Mouse (Mus musculus): ENCODE measurements around the gene Usp30. TPM values are rescaled to one million over a fixed set of nuclear protein-coding genes. Genes with fewer than 3 reads are reported as not detected.

Gene Usp30
- polyA plus RNA-seq, 1 experiment from 2014 or later, result 19.9 TPM

DNA sequence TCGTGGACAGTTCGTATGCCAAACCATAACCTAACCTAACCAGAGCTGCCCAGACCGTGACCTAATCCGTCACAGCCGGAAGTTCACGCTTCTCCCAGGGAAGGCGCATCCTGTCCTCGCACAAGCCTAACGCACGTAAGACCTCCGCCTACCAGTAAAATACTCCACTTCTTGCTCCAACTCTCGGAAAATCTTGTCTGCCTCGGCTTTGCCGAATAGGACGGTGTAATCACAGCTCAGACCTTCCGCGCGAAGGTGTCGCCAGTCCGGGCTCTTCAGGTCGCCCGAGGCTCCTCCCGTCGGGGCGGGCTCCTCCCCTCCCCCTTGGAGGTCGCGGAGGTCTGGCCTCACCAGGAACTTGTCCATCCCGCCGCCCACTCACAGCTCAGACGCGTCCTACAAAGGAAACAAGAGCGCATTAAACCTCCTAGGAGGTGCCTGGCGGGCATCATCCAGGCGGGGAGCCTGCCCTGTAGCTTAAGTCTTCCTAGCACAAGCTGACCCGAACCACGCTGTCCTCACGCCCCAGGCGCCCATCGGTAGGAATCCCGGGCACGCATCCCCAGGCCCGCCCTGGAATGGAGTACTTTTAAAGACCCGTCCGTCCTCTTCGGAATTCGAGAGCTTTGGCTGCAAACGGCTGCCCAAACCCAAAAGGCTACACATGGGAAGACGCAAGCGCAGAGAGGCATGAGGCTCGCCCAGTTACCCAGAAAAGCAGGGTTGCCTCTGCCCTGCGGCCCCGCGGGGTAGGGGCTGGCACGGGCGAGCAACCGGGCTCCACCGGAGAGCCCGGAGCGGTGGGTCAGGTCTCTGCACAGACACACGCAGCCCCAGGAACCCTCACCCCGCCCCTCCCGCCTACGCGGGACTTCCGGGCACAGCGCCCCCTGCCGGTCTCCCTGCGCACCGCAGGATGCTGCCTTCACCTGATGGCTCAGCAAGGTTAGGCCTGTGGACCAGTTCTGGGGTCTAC, 62.4 kb downstream of the Usp30 start, which contains the start of gene Alkbh2:
Gene Alkbh2 (minus strand): TSS at position 845 of the 976 bp plus-strand sequence.
- Histone ChIP-seq H3K4me1 (ENCODE audit: control insufficient read depth, insufficient read depth, low read length) (peaks cover 7% of the 10 kb centered on the region), H3K4me3 (ENCODE audit: low read depth, low read length) (peak within 1 kb of the TSS; percentile 61), H3K4me2 (ENCODE audit: low read length) (peak within 1 kb of the TSS; percentile 90), H3K9me3 (replicated peaks; ENCODE audit: control insufficient read depth, low read length, poor library complexity, severe bottlenecking) (no peaks in the 10 kb centered on the region), H3K9ac (ENCODE audit: low read depth, low read length) (peak within 1 kb of the TSS; percentile 80), H3K27me3 (ENCODE audit: control insufficient read depth, insufficient read depth, low read depth, low read length) (no peaks in the 10 kb centered on the region), H3K36me3 (ENCODE audit: control insufficient read depth, insufficient read depth, low read length) (peaks cover 10% of the 10 kb centered on the region), H3K27ac (ENCODE audit: low read length) (peak within 1 kb of the TSS; percentile 85)
- ATAC-seq, result peak; percentile 12
- under 1% methylated on average over 67 of the region's 69 CpGs for WGBS

DNA sequence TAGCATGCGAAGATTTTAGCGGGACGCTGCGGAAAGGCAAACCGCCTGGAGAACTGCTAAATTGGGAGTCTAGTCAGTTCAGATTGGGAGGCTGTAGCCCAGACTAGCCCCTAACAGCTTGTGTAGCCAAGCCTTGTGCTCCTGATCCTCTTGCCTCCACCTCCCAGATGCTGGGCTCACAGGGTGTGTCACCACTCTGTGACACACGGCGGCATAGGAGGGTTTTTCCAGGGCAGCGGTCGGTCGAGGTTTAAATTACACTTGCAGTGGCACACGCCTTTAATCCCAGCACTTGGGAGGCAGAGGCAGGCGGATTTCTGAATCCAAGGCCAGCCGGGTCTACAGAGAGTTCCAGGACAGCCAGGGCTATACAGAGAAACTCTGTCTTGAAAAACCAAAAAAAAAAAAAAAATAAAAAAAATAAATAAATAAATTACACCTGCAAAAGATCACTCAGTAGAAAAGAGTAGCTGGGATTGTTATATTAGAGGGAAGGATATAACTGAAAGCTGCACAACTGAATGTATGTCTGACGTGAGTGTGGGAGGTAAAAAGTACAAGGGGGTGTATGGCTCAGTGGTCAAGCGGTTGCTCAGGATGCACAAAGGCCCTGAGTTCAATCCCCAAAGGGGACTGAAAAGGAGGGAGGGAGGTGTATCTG, 64.4 kb downstream of the Usp30 start:
- WGBS, result 81% methylated on average over 15 of the region's 15 CpGs
- H3K36me3 ChIP-seq (ENCODE audit: control insufficient read depth, insufficient read depth, low read length), result no peaks in the 10 kb centered on the region
- H3K27me3 ChIP-seq (ENCODE audit: control insufficient read depth, insufficient read depth, low read depth, low read length), result no peaks in the 10 kb centered on the region
- no peak overlapping the region for H3K27ac ChIP-seq (ENCODE audit: low read length)
- peak overlapping the region; percentile 92 for H3K4me3 ChIP-seq (ENCODE audit: low read depth, low read length)
- H3K4me2 ChIP-seq (ENCODE audit: low read length), result peak overlapping the region; percentile 74
- no peak overlapping the region for H3K9ac ChIP-seq (ENCODE audit: low read depth, low read length)
- H3K9me3 ChIP-seq (replicated peaks; ENCODE audit: control insufficient read depth, low read length, poor library complexity, severe bottlenecking), result no peaks in the 10 kb centered on the region
- peaks cover 7% of the 10 kb centered on the region for H3K4me1 ChIP-seq (ENCODE audit: control insufficient read depth, insufficient read depth, low read length)
- ATAC-seq, result no peak

DNA sequence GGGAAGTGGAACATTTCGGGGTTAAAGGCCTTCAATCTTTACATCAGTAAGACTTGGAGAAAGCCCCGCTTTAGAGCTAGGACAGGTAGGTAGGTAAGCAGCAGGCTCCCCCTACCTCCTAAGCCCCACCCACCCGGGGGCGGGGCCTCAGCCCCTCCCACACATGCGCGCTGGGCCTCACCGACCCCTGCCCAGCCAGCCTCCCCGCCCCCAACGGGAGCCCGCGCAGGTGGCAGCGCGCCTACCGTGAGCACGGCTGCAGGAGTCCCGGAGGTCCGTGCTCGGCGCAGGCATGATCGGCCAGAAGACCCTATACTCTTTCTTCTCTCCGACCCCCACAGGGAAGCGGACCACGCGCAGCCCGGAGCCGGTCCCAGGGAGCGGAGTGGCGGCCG, 64.9 kb downstream of the Usp30 start, which contains the start of gene Ung:
Gene Ung (plus strand): TSS at position 176 of the 395 bp plus-strand sequence.
- under 1% methylated on average over 24 of the region's 29 CpGs for WGBS
- no peaks in the 10 kb centered on the region for H3K9me3 ChIP-seq (replicated peaks; ENCODE audit: control insufficient read depth, low read length, poor library complexity, severe bottlenecking)
- H3K4me1 ChIP-seq (ENCODE audit: control insufficient read depth, insufficient read depth, low read length), result peaks cover 7% of the 10 kb centered on the region
- no peaks in the 10 kb centered on the region for H3K27me3 ChIP-seq (ENCODE audit: control insufficient read depth, insufficient read depth, low read depth, low read length)
- H3K4me3 ChIP-seq (ENCODE audit: low read depth, low read length), result peak within 1 kb of the TSS; percentile 92
- H3K36me3 ChIP-seq (ENCODE audit: control insufficient read depth, insufficient read depth, low read length), result no peaks in the 10 kb centered on the region
- H3K9ac ChIP-seq (ENCODE audit: low read depth, low read length), result peak within 1 kb of the TSS; percentile 69
- peak; percentile 63 for ATAC-seq
- H3K27ac ChIP-seq (ENCODE audit: low read length), result peak within 1 kb of the TSS; percentile 60
- H3K4me2 ChIP-seq (ENCODE audit: low read length), result peak within 1 kb of the TSS; percentile 74

DNA sequence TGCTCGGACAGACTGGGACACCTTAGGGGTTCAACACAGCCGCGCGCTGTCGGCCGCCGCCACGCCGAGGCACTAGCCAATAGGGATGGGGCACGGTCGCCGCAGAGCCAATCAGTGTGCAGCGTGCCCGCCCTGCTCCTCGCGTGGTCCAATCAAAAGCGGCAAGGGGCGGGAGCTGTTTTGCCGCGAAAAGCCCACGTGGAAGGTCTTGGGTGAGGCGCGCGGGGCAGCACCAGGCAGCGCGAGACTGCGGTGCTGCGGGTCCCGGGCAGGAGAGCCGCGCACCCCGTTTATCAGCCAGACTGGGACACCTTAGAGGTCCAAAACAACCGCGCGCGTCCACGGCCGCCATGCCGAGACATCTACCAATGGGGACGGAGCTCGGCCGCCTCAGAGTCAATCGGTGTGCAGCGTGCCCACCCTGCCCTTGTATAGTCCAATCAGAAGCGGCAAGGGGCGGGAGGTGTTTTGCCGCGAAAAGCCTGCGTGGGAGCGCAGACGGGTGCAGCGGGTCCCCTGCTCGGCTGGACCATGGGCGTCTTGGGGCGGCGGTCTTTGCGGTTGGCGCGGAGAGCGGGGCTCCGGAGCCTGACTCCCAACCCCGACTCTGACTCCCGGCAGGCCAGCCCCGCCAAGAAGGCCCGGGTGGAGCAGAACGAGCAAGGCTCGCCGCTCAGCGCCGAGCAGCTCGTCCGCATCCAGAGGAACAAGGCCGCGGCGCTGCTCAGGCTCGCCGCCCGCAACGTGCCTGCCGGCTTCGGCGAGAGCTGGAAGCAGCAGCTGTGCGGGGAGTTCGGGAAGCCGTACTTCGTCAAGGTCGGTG, 65.6 kb downstream of the Usp30 start:
- peak; percentile 97 for ATAC-seq
- Histone ChIP-seq H3K4me2 (ENCODE audit: low read length) (peak overlapping the region; percentile 74), H3K27ac (ENCODE audit: low read length) (no peak overlapping the region; the same call in 1 of the 2 replicates), H3K4me1 (ENCODE audit: control insufficient read depth, insufficient read depth, low read length) (peaks cover 7% of the 10 kb centered on the region), H3K36me3 (ENCODE audit: control insufficient read depth, insufficient read depth, low read length) (no peaks in the 10 kb centered on the region), H3K27me3 (ENCODE audit: control insufficient read depth, insufficient read depth, low read depth, low read length) (no peaks in the 10 kb centered on the region), H3K9me3 (replicated peaks; ENCODE audit: control insufficient read depth, low read length, poor library complexity, severe bottlenecking) (no peaks in the 10 kb centered on the region), H3K4me3 (ENCODE audit: low read depth, low read length) (peak overlapping the region; percentile 92), H3K9ac (ENCODE audit: low read depth, low read length) (peak overlapping the region; percentile 69)
- under 1% methylated on average over 87 of the region's 87 CpGs for WGBS

DNA sequence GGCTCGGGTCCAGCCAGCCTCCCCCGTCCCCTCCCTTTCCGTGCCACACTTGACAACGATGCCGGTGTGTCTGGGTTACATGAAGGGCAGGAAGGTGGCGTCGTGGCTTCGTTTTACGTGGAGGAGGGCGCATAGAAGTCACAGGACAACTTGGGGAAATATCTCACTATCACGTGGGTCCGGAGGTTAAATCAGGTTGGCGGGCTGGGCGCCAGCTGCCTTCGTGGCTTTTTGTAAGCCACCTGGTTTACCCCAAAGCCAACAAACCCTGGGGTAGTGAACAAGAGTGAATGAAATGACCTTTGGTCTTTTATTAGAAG, 66.2 kb downstream of the Usp30 start:
- no peaks in the 10 kb centered on the region for H3K9me3 ChIP-seq (replicated peaks; ENCODE audit: control insufficient read depth, low read length, poor library complexity, severe bottlenecking)
- no peaks in the 10 kb centered on the region for H3K27me3 ChIP-seq (ENCODE audit: control insufficient read depth, insufficient read depth, low read depth, low read length)
- peak overlapping the region; percentile 92 for H3K4me3 ChIP-seq (ENCODE audit: low read depth, low read length)
- peak overlapping the region; percentile 58 for H3K9ac ChIP-seq (ENCODE audit: low read depth, low read length)
- peak overlapping the region; percentile 74 for H3K4me2 ChIP-seq (ENCODE audit: low read length)
- no peak overlapping the region for H3K27ac ChIP-seq (ENCODE audit: low read length)
- under 1% methylated on average over 15 of the region's 15 CpGs for WGBS
- peaks cover 7% of the 10 kb centered on the region for H3K4me1 ChIP-seq (ENCODE audit: control insufficient read depth, insufficient read depth, low read length)
- no peaks in the 10 kb centered on the region for H3K36me3 ChIP-seq (ENCODE audit: control insufficient read depth, insufficient read depth, low read length)
- ATAC-seq, result no peak

DNA sequence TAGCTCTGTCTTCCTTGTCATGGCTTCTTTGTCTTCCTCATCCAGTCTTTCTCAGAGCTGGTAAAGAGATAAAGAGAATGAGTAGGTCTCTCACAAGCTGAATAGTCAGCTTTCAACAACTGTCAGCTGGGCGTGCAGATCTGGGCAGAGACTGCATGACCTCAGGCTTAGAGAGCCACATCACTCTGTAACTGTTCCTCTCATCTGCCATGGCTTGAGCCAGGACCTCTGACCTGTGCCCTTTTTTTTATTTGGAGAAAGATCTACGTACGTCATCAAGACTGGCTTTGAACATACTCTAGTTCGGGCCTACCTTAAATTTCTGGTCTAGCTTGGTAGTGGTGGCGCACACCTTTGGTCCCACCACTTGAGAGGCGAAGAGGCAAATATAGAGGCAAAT, 67.6 kb downstream of the Usp30 start:
- Histone ChIP-seq H3K27me3 (ENCODE audit: control insufficient read depth, insufficient read depth, low read depth, low read length) (no peaks in the 10 kb centered on the region), H3K4me3 (ENCODE audit: low read depth, low read length) (no peak overlapping the region), H3K4me1 (ENCODE audit: control insufficient read depth, insufficient read depth, low read length) (peaks cover 9% of the 10 kb centered on the region), H3K9ac (ENCODE audit: low read depth, low read length) (no peak overlapping the region), H3K36me3 (ENCODE audit: control insufficient read depth, insufficient read depth, low read length) (no peaks in the 10 kb centered on the region), H3K9me3 (replicated peaks; ENCODE audit: control insufficient read depth, low read length, poor library complexity, severe bottlenecking) (no peaks in the 10 kb centered on the region), H3K27ac (ENCODE audit: low read length) (no peak overlapping the region), H3K4me2 (ENCODE audit: low read length) (no peak overlapping the region)
- 81% methylated on average over 6 of the region's 6 CpGs for WGBS
- no peak for ATAC-seq

DNA sequence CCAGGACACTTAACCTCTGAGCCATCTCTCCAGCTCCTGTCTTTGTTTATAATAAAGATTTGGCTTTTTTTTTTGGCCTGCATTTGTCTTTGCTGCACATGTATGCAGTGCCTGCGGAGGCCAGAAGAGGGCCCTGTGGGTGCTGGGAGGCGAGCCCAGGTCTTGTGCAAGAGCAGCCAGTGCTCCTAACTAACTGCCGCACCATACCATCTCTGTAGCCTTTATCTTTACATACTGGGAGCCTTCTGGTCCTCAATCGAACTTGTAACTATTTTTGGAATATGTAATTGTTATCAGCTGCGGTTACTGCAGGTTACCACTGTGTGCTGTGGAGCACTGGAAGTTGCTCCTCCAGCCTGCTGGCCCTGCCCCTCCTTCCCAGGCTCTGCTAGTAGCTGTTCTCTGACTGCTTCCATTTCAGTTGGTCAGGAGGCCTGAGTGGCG, 68.9 kb downstream of the Usp30 start:
- H3K36me3 ChIP-seq (ENCODE audit: control insufficient read depth, insufficient read depth, low read length), result no peaks in the 10 kb centered on the region

DNA sequence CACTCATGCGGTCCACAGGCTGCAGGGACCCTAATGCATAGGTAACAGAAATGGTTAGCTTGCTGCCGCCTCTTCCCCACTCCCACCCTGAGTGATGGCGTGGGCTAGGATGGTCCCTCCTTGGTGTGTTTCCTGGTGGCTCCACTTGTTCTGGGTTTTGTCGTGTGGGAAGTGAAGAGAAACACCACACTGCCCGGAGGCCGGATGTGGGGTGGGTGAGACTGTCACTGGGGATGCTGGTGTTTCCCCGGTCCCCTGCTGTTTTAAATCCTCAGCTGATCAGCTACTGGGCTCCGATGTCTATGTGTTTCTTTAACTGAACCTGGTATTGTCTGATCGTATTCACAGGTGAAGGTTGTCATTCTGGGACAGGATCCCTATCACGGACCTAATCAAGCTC, 70.3 kb downstream of the Usp30 start:
- ATAC-seq, result no peak
- Histone ChIP-seq H3K4me3 (ENCODE audit: low read depth, low read length) (no peak overlapping the region), H3K9me3 (replicated peaks; ENCODE audit: control insufficient read depth, low read length, poor library complexity, severe bottlenecking) (no peaks in the 10 kb centered on the region), H3K4me1 (ENCODE audit: control insufficient read depth, insufficient read depth, low read length) (peaks cover 19% of the 10 kb centered on the region), H3K4me2 (ENCODE audit: low read length) (no peak overlapping the region), H3K27me3 (ENCODE audit: control insufficient read depth, insufficient read depth, low read depth, low read length) (no peaks in the 10 kb centered on the region), H3K36me3 (ENCODE audit: control insufficient read depth, insufficient read depth, low read length) (no peaks in the 10 kb centered on the region), H3K9ac (ENCODE audit: low read depth, low read length) (no peak overlapping the region), H3K27ac (ENCODE audit: low read length) (no peak overlapping the region)
- 92% methylated on average over 10 of the region's 10 CpGs for WGBS

More for the DNA sequence above, 68.9 kb downstream of the Usp30 start:
- Histone ChIP-seq H3K4me2 (ENCODE audit: low read length) (no peak overlapping the region), H3K27me3 (ENCODE audit: control insufficient read depth, insufficient read depth, low read depth, low read length) (no peaks in the 10 kb centered on the region), H3K4me1 (ENCODE audit: control insufficient read depth, insufficient read depth, low read length) (peaks cover 17% of the 10 kb centered on the region), H3K4me3 (ENCODE audit: low read depth, low read length) (no peak overlapping the region), H3K27ac (ENCODE audit: low read length) (no peak overlapping the region), H3K9me3 (replicated peaks; ENCODE audit: control insufficient read depth, low read length, poor library complexity, severe bottlenecking) (no peaks in the 10 kb centered on the region), H3K9ac (ENCODE audit: low read depth, low read length) (no peak overlapping the region)
- no peak for ATAC-seq
- 70% methylated on average over 6 of the region's 6 CpGs for WGBS

All from midbrain, embryonic 16.5 days (tissue).